Comparison of ENCODE assay signal across 17 mouse cellular contexts in genomic region chr2:179721534-179722516, GRCm38 (mm10).
DNase-seq lines count a peak whose midpoint lies in the region; ATAC-seq and TF ChIP-seq lines count a peak whose summit lies in the region.
"Had no signal": no experiment of that assay in that cellular context is flagged by ENCODE, and none has a peak within 500 bp of the region (broad histone marks: within the 10 kb centered on the region; RNA-seq: fewer than 3 reads in every experiment).

No protein-coding gene starts in this region.

- DNase-seq in hindbrain, embryonic 10.5 days (ENCODE audit: low spot score), result no peak
- DNase-seq in midbrain, embryonic 11.5 days (ENCODE audit: low spot score, missing footprints), result peak; percentile 82
- DNase-seq in brain, embryonic 14.5 days (ENCODE audit: low read depth), result no peak
- peak; percentile 63 for DNase-seq in retina, postnatal 1 day
- no peak for DNase-seq in urinary bladder, postnatal 4 days (ENCODE audit: low spot score in 2 of 2)
- DNase-seq: cerebellum, adult 18-20 months; gastrocnemius, adult 2 months; heart, adult 2 months; heart, postnatal 10 days; lung, embryonic 14.5 days; spleen, adult 18-20 months; thymus, postnatal 36 days had no signal

- H3K9ac ChIP-seq in hindbrain, embryonic 16.5 days (ENCODE audit: low read depth, low read length), result peak overlapping the region; percentile 5; the same call in 1 of the 2 replicates
- no peak overlapping the region for H3K9ac ChIP-seq in midbrain, embryonic 11.5 days (ENCODE audit: low read length)
- no peak overlapping the region for H3K9ac ChIP-seq in midbrain, embryonic 15.5 days
- H3K9ac ChIP-seq: embryonic facial prominence, embryonic 13.5 days; hindbrain, embryonic 15.5 days; lung, embryonic 14.5 days; stomach, embryonic 15.5 days had no signal

- no peak for ATAC-seq in hindbrain, embryonic 16.5 days
- no peak for ATAC-seq in midbrain, embryonic 11.5 days (ENCODE audit: low FRiP score)
- no peak for ATAC-seq in midbrain, embryonic 15.5 days (replicated peaks)

- no peak overlapping the region for H3K4me2 ChIP-seq in hindbrain, embryonic 16.5 days (ENCODE audit: low read length)
- H3K4me2 ChIP-seq in midbrain, embryonic 11.5 days, result no peak overlapping the region
- H3K4me2 ChIP-seq in midbrain, embryonic 15.5 days, result no peak overlapping the region
- H3K4me2 ChIP-seq: embryonic facial prominence, embryonic 13.5 days; hindbrain, embryonic 15.5 days; lung, embryonic 14.5 days; stomach, embryonic 15.5 days had no signal

- peaks cover 5% of the 10 kb centered on the region; the same call in 1 of the 2 replicates for H3K4me1 ChIP-seq in hindbrain, embryonic 16.5 days (ENCODE audit: control insufficient read depth, insufficient read depth, low read depth, low read length)
- peaks cover 32% of the 10 kb centered on the region for H3K4me1 ChIP-seq in hindbrain, embryonic 10.5 days (replicated peaks)
- no peaks in the 10 kb centered on the region for H3K4me1 ChIP-seq in midbrain, embryonic 11.5 days (ENCODE audit: control insufficient read depth, insufficient read depth, low read length)
- H3K4me1 ChIP-seq in midbrain, embryonic 15.5 days, result peaks cover 15% of the 10 kb centered on the region
- H3K4me1 ChIP-seq: embryonic facial prominence, embryonic 13.5 days had no signal

- no peaks in the 10 kb centered on the region for H3K9me3 ChIP-seq in hindbrain, embryonic 16.5 days (ENCODE audit: control insufficient read depth, low read length)
- H3K9me3 ChIP-seq in hindbrain, embryonic 10.5 days, result no peaks in the 10 kb centered on the region
- no peaks in the 10 kb centered on the region for H3K9me3 ChIP-seq in midbrain, embryonic 11.5 days (ENCODE audit: control insufficient read depth, low read length)
- H3K9me3 ChIP-seq in midbrain, embryonic 15.5 days, result no peaks in the 10 kb centered on the region
- H3K9me3 ChIP-seq: embryonic facial prominence, embryonic 13.5 days; hindbrain, embryonic 15.5 days; stomach, embryonic 15.5 days had no signal

- H3K36me3 ChIP-seq in hindbrain, embryonic 16.5 days (ENCODE audit: control insufficient read depth, insufficient read depth, low read length), result no peaks in the 10 kb centered on the region
- H3K36me3 ChIP-seq in hindbrain, embryonic 10.5 days, result no peaks in the 10 kb centered on the region
- no peaks in the 10 kb centered on the region for H3K36me3 ChIP-seq in midbrain, embryonic 11.5 days (ENCODE audit: control insufficient read depth, insufficient read depth, low read length)
- H3K36me3 ChIP-seq in midbrain, embryonic 15.5 days (replicated peaks), result no peaks in the 10 kb centered on the region
- H3K36me3 ChIP-seq: embryonic facial prominence, embryonic 13.5 days; hindbrain, embryonic 15.5 days; stomach, embryonic 15.5 days had no signal

- H3K27ac ChIP-seq in hindbrain, embryonic 16.5 days (ENCODE audit: low read depth, low read length), result no peak overlapping the region; the same call in 1 of the 2 replicates
- no peak overlapping the region for H3K27ac ChIP-seq in hindbrain, embryonic 10.5 days
- no peak overlapping the region for H3K27ac ChIP-seq in midbrain, embryonic 11.5 days (ENCODE audit: low read depth, low read length)
- H3K27ac ChIP-seq in midbrain, embryonic 15.5 days, result no peak overlapping the region
- H3K27ac ChIP-seq: embryonic facial prominence, embryonic 13.5 days; gastrocnemius, adult 2 months; heart, adult 2 months; hindbrain, embryonic 15.5 days; stomach, embryonic 15.5 days had no signal

- H3K4me3 ChIP-seq in hindbrain, embryonic 16.5 days (ENCODE audit: low read length), result no peak overlapping the region
- H3K4me3 ChIP-seq in hindbrain, embryonic 10.5 days, result no peak overlapping the region
- no peak overlapping the region for H3K4me3 ChIP-seq in midbrain, embryonic 11.5 days (ENCODE audit: low read depth, low read length)
- no peak overlapping the region for H3K4me3 ChIP-seq in midbrain, embryonic 15.5 days
- H3K4me3 ChIP-seq: embryonic facial prominence, embryonic 13.5 days; gastrocnemius, adult 2 months; heart, adult 2 months; hindbrain, embryonic 15.5 days; stomach, embryonic 15.5 days had no signal

- no peaks in the 10 kb centered on the region for H3K27me3 ChIP-seq in hindbrain, embryonic 16.5 days (replicated peaks; ENCODE audit: control insufficient read depth, insufficient read depth, low read length)
- H3K27me3 ChIP-seq in hindbrain, embryonic 10.5 days (ENCODE audit: insufficient read depth, poor library complexity, severe bottlenecking), result 0 out of 2 replicates have a peak, but pooled peaks cover 3% of the 10 kb centered on the region
- no peaks in the 10 kb centered on the region for H3K27me3 ChIP-seq in midbrain, embryonic 11.5 days (ENCODE audit: control insufficient read depth, insufficient read depth, low read length)
- H3K27me3 ChIP-seq in midbrain, embryonic 15.5 days (replicated peaks), result no peaks in the 10 kb centered on the region
- H3K27me3 ChIP-seq: embryonic facial prominence, embryonic 13.5 days; hindbrain, embryonic 15.5 days; stomach, embryonic 15.5 days had no signal

- 46% methylated on average over 18 of the region's 18 CpGs for WGBS in hindbrain, embryonic 16.5 days
- WGBS in hindbrain, embryonic 10.5 days, result 52% methylated on average over 18 of the region's 18 CpGs
- 61% methylated on average over 18 of the region's 18 CpGs for WGBS in midbrain, embryonic 11.5 days
- WGBS in midbrain, embryonic 15.5 days, result 45% methylated on average over 18 of the region's 18 CpGs

- TF ChIP-seq CTCF in brain, embryonic 14.5 days (IDR thresholded peaks at IDR 0.05; ENCODE audit: borderline replicate concordance, extremely low read depth, insufficient read depth, insufficient read length), result peak; percentile 19; the same call in 1 of the 2 replicates

- no peak for TF ChIP-seq POLR2A in brain, embryonic 14.5 days (IDR thresholded peaks at IDR 0.05; ENCODE audit: borderline replicate concordance, extremely low read depth, insufficient read depth, insufficient read length, poor library complexity, severe bottlenecking)

Comparison
In these comparisons a context has a peak if more than half of its experiments do, and no peak if none do; other contexts are left out.
1. DNase-seq: peak in midbrain, embryonic 11.5 days (single experiment) and retina, postnatal 1 day (single experiment); none in hindbrain, embryonic 10.5 days (single experiment), brain, embryonic 14.5 days (single experiment) and urinary bladder, postnatal 4 days (0 of 2).